Mouse (Mus musculus): ENCODE data around the gene Dip2b.

DNA sequence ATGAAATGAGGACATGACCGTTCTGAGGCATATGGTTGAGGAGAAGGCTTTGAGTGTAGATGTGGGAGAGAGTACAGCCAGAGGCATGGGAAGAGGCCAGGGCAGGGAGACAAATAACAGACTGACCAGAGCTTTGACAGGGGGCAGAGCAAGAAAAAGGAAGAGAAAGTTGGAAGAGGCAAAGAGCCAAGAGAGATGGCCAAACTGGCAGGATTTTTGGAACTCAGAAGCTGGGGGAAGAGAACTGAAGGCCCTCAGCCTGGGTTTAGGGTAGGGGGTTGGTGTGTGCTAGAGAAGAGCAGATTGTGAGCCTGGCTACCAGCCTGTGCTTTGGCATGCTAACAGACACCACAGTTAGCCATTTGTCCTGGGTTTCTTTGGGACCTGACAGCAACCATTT, 187.4 kb downstream of the Dip2b start:
- TF ChIP-seq CTCF (IDR thresholded peaks at IDR 0.05; ENCODE audit: low read depth, low read length) (no peak), POLR2A (IDR thresholded peaks at IDR 0.05; ENCODE audit: insufficient read depth, low read length) (no peak)

Data from ES-Bruce4 (cell line).